Mouse (Mus musculus) thymus, postnatal 4 days (tissue): ENCODE data around the gene Fbxo39.
A peak's percentile ranks its signal among the peaks of the same experiment; 100 is the strongest.
"Not testable (repeated sequence)": the region's sequence is repeated elsewhere in the genome, so short reads cannot be mapped to it uniquely, and the experiment has no call there.

Experiments
- DNase-seq: peaks from one replicate; pipeline ENCODE4 v3.0.0; 2021

Gene Fbxo39

GRCm38 (mm10) chr11:72318026-72318425, 3.8 kb downstream of the Fbxo39 start:
- no peak for DNase-seq

DNA sequence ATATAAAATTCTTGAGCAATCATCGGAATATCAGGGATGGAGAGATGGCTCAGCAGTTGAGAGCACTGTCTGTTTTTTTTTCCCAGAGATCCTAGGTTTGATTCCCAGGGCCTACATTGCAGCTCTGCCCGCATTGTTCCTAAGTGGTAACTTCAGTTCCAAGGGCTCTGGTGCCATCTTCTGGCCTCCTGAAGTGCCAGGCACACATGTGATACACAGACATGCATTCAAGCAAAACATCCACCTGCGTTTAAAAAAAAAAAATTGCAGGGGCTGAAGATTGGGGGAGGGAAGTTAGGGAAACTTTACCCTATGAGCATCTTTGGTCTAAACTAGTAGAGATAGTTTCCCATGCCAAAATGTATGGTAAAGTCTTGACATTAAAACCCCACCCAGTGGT, 10.2 kb downstream of the Fbxo39 start:
- peak; percentile 28 for DNase-seq

- no peak for DNase-seq
Observed at GRCm38 (mm10) chr11:72325701-72326100, 11.5 kb downstream of the Fbxo39 start.

DNA sequence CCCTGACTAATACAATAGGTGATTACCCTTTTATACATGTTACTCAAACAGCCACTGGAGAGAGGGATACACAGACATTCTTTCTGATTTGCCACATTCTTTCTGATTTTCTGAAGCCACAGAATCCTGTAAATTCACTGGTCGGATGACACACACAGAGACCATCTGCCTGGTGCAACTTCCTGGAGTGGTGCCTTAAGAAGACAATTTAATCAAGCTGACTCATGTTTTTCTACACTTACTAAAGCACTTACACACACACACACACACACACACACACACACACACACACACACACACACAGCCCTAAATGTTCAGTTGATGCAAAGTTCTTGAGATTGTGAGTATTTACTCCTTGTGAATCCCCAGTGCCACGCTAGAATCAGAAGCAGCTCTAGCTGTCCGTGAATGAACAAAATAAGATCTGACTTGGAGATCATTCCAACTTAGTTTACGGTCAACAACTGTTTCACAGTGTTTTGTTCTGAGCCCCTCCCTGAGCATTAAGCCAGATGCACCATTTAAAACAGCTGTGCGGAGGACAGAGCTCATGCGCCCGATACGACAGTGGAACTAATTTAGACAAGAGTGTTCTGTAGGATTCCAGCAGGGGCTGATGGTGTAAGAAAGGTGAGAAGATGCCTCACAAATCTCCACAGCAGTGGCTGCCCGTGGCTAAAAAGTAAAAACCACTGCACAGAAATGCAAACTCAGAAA, 18.9 kb downstream of the Fbxo39 start:
- DNase-seq, result no peak

- DNase-seq, result no peak
Observed at GRCm38 (mm10) chr11:72334653-72335052, 20.4 kb downstream of the Fbxo39 start.

DNA sequence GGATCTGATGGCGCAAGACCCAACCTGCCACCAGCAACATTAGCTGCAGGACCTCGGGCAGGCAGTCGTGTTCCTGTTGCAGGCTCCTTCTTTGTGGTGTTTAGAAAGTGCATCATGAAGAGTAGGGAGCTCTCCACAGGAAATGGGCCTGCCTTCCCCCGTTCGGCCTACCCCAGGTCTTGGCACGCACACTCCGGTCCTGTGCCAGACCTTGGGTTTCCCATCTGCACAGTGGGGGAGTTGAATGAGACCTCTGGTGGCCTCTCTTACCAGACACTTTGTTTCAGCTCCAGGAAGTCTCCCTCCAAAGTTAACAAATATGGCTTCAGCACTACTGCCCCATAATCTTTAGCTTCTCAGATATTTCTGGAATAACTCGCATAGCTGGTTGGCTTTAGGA, 22.5 kb downstream of the Fbxo39 start:
- no peak for DNase-seq

DNA sequence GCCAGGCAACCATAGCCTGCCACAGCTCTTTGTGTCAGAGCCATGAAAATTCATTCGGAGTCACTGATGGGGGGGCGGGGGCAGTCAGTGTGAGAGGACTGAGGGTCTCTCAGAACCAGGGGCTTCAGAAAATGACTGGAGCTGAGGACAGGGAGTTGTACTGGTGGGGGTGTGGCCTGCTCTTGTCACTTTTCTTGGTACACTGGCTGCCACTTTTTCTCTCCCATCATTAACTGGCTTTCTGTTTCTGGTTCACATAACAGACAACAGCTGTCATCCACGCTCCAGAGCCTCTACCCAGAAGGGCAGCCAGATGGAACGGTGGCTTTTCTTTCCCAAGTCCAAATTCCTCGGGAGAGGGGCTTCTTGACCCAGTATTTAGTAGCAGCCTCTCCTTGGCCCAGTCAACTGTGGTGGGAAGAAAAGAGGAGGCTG, 24.2 kb downstream of the Fbxo39 start:
- no peak for DNase-seq

DNA sequence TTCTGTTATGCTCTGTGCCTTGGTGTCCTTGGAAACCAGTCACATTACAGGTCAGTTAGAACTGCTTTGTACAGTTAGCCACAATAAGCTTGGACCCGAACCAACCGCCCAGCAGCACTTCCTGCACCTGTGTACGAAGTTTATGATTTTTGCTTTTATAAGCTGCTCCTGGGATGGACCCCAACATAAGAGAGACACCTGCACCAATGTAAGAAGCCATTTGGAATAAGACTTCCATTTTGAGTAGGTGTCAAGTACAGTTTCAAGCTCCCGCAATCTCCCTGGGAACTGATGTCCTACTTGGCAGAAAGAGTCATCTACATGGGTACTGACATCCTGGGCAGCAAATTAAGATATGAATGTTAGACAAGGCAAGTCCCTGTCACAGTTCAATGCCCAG, 25.5 kb downstream of the Fbxo39 start:
- no peak for DNase-seq

GRCm38 (mm10) chr11:72342549-72343237, 28.4 kb downstream of the Fbxo39 start:
- DNase-seq, result peak; percentile 50

GRCm38 (mm10) chr11:72343238-72343625, 29.0 kb downstream of the Fbxo39 start:
- not testable (repeated sequence) for DNase-seq

DNA sequence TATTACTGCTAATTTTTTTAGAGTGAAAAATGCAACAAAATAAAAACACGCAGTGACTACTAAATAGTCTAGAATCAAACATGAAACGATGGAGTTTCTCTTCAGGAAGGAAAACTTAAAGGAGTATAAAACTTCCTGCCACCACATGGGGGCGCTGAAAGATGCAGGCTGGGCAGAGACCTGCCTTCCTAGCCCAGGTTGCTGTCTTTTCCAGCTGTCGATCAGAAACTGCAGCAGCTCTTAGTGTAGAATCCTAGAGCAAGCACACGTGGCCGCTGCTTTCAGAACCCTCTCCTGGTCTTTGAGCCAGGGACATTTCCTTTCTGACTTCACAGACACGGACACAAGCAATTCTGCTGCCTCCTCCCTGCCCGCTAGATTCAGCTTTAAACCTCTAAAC, 29.7 kb downstream of the Fbxo39 start:
- DNase-seq, result peak; percentile 82

GRCm38 (mm10) chr11:72344486-72344885, 30.2 kb downstream of the Fbxo39 start:
- no peak for DNase-seq

- DNase-seq, result no peak
Observed at GRCm38 (mm10) chr11:72348563-72348962, 34.3 kb downstream of the Fbxo39 start.

DNA sequence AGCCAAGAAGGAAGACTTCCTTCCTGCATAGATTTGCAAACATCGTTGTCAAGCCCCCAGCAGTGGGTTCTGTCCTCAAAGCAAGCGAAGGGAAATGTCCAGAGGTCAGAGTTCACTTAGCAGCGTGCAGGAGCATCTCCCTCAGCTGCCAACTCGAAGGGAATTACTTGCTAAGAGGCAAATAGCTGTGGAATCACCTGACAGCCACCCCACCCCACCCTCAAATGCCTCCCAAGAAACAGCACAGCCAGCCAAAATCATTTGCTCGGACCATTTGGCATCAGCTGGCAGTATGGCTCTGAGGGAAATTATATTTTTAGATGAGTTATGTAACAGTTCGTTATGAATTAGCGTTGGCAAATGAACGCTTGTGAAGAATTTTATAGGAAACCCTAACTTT, 34.8 kb downstream of the Fbxo39 start:
- DNase-seq, result no peak

GRCm38 (mm10) chr11:72349652-72350051, 35.4 kb downstream of the Fbxo39 start:
- no peak for DNase-seq

DNA sequence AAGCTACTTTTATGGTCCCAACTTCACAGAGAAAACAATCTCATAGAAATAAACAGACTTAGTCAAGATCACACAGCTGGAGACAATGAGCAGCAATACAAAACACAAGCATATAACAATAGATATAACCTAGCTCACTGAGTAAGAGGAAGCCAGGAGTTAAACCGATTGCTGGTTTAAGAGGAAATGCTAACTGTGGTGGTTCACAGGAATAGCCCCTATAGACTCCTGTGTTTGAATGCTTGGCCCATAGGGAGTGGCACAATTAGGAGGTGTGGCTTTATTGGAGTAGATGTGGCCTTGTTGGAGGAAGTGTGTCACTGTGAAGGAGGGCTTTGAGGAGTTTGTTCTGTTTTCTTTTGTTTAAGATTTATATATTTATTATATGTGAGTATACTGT, 38.0 kb downstream of the Fbxo39 start:
- DNase-seq, result no peak

DNA sequence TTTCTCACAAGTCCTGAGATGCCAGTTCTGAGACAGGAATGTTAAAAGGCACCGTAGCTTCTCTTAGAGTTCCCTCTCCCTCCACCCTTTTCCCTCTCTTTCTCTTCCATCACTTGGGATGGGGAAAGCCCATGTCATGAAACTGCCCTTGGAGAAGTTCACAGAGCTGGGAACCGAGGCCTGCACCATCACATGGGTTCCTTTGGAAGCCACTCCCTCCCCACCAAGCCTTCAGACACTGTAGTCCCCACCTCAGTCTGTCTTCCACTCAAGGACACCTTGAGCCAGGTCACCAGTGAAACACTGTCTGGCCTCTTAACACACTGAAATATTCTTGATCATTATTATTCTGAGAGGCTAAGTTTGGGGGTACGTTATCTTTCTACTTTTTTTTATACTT, 38.9 kb downstream of the Fbxo39 start:
- no peak for DNase-seq

DNA sequence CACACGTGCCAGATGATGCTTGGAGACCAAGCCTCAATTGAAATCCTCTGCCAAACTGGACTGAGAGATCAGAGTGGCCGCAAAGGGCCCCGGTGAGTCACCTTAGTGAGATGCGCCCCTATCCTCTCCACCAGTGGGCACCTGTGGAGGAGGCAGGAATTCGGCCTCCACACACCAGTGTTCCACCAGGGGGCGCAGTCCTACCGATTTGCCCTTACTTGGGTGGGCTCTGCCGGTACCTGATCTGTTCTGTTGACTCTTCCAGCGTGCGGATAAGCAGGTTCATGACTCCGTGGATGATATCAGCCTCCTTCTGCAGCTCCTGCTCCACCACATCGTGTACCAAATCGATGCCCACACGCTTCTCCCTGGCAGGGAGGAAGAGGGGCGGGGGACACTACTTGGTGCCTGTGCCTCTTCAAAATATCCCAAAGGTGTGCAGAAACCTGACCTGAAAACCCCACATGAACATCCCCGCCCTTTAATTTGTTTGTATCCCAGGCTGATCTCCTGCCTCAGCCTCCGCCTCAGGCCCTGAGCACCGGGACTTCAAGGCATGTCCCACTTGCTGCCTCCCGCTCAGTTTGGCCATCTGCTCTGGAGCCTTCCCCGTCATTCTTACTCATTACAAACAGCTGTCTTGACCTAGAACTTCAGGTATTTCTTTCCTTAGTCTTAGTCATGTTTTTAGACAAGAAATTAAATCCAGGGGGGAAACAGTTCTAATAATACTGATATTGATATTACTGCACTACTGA, 40.9 kb downstream of the Fbxo39 start:
- peak; percentile 91 for DNase-seq

GRCm38 (mm10) chr11:72361385-72362346, 47.4 kb downstream of the Fbxo39 start:
- DNase-seq, result peak; percentile 73

DNA sequence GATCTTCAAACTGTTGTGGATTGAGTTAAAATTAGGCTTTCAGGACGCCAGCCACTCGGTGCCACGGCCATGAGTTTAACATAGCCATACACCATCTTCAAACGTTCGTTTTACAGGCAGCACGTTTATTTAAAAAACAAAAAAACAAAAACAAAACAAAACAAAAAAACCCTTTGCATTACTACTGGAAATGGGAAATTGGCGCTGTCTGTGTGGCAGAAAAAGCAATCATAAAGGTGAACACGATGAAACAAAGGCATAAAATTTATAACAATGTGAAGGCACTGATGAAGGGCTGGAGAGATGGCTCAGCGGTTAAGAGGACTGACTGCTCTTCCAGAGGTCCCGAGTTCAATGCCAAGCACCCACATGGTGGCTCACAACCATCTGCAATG, 48.1 kb downstream of the Fbxo39 start, which contains the start of gene Tekt1:
Gene Tekt1, minus strand, starts transcription at position 96 of the 395 bp plus-strand sequence.
- DNase-seq, result no peak

DNA sequence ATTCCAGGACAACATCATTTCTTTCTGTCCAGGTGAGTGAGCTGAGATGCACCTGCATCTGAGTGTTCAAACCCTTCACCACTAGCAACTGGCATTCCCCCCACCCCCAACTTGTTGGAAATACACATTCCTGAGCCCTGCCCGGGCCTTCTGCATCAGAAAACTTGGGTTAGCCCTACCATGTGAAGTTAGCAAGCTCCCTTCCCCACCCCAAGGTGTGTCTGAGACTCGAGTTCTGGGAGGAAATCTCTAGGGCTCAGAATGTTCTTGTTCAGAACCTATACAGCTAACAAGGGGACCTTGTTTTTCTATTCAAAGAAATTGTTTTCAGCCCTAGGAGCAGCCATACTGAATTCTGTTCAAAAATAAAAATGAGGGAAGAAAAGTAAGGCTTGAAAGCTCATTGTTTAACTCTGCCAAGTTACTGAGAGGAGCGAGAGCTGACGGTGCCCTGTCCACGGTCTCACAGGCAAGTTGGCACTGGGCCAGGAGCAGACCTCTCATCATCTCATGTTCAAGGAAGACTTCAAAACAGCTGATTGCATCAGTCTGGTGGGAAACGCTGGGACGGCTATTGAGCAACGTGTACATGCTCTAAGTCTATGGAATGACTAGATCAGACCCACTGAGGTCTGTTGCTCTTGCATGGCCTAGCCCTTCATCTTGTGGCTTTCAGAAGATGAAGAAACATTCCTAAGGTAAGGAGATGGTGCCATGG, 49.4 kb downstream of the Fbxo39 start:
- no peak for DNase-seq

- DNase-seq, result no peak
Observed at GRCm38 (mm10) chr11:72364526-72364925, 50.3 kb downstream of the Fbxo39 start.
